Mouse (Mus musculus) embryonic fibroblast, embryonic 13.5 days (primary cell): Measurements from ENCODE around the gene Tmem234. TPM values are rescaled to one million over a fixed set of nuclear protein-coding genes. Genes with fewer than 3 reads are reported as not detected.

Experiments
- H3K27ac ChIP-seq: 2 replicates; pipeline ENCODE4 v1.5.1; 2012; ENCODE audit warnings: low read length, control low read depth, inconsistent platforms; ENCODE audit not compliant: insufficient read depth
- H3K4me1 ChIP-seq: 2 replicates; pipeline ENCODE4 v1.6.1; 2011; ENCODE audit warnings: low read length; ENCODE audit not compliant: control insufficient read depth, insufficient read depth
- H3K4me3 ChIP-seq: 2 replicates; pipeline ENCODE4 v1.5.1; 2011; ENCODE audit warnings: mild to moderate bottlenecking, control low read depth, low read length; ENCODE audit not compliant: insufficient read depth
- CTCF ChIP-seq: IDR thresholded peaks from 2 replicates; pipeline ENCODE4 v1.5.1; 2011; ENCODE audit warnings: mild to moderate bottlenecking, control low read depth, low read length, moderate library complexity, borderline replicate concordance; ENCODE audit not compliant: insufficient read depth
- POLR2A ChIP-seq: IDR thresholded peaks from 2 replicates; pipeline ENCODE4 v1.6.1; 2011; ENCODE audit warnings: low read depth, mild to moderate bottlenecking, control low read depth, low read length, moderate library complexity
- polyA plus RNA-seq: library from polyadenylated mRNA; stranded (reverse); fragments of >200 nt; gene quantifications from 2 replicates; pipeline ENCODE4 v1.2.4, GENCODE M21; 2011; ENCODE audit warnings: low read depth; ENCODE audit not compliant: missing spikeins, insufficient read length

Gene Tmem234
- polyA plus RNA-seq, 1 experiment: 110 TPM

- H3K27ac ChIP-seq: no peak overlapping the region
- TF ChIP-seq POLR2A: no peak
- TF ChIP-seq CTCF: no peak
- no peaks in the 10 kb centered on the region for H3K4me1 ChIP-seq
- no peak overlapping the region for H3K4me3 ChIP-seq
These were observed 35.3 kb upstream of the Tmem234 start for GRCm38 (mm10) chr4:129565139-129565538.

GRCm38 (mm10) chr4:129568366-129568765 is 32.1 kb upstream of the Tmem234 start:
- Histone ChIP-seq H3K27ac (no peak overlapping the region), H3K4me1 (no peaks in the 10 kb centered on the region), H3K4me3 (no peak overlapping the region)
- no peak for TF ChIP-seq CTCF
- no peak for TF ChIP-seq POLR2A

GRCm38 (mm10) chr4:129570028-129570427 is 30.4 kb upstream of the Tmem234 start:
- Histone ChIP-seq H3K4me3 (no peak overlapping the region), H3K4me1 (no peaks in the 10 kb centered on the region), H3K27ac (no peak overlapping the region)
- TF ChIP-seq POLR2A: no peak

- TF ChIP-seq CTCF (no peak), POLR2A (no peak)
- no peaks in the 10 kb centered on the region for H3K4me1 ChIP-seq
- no peak overlapping the region for H3K4me3 ChIP-seq
- no peak overlapping the region for H3K27ac ChIP-seq
These were observed 28.9 kb upstream of the Tmem234 start for GRCm38 (mm10) chr4:129571551-129572084.

GRCm38 (mm10) chr4:129572236-129573092 is 28.0 kb upstream of the Tmem234 start:
- no peak for TF ChIP-seq CTCF
- no peak for TF ChIP-seq POLR2A
- Histone ChIP-seq H3K4me3 (no peak overlapping the region), H3K4me1 (no peaks in the 10 kb centered on the region), H3K27ac (no peak overlapping the region)

GRCm38 (mm10) chr4:129573093-129573370 is 27.4 kb upstream of the Tmem234 start:
- Histone ChIP-seq H3K4me3 (no peak overlapping the region), H3K27ac (no peak overlapping the region), H3K4me1 (no peaks in the 10 kb centered on the region)
- TF ChIP-seq CTCF: no peak
- no peak for TF ChIP-seq POLR2A

- H3K4me3 ChIP-seq: no peak within 1 kb of the TSS
- no peak within 1 kb of the TSS for H3K27ac ChIP-seq
- H3K4me1 ChIP-seq: no peaks in the 10 kb centered on the region
- no peak for TF ChIP-seq CTCF
- no peak for TF ChIP-seq POLR2A
These were observed 27.0 kb upstream of the Tmem234 start, which contains the start of gene Lck for GRCm38 (mm10) chr4:129573430-129573829. Gene Lck (minus strand): TSS chr4:129573641.

- Histone ChIP-seq H3K4me1 (no peaks in the 10 kb centered on the region), H3K4me3 (no peak overlapping the region), H3K27ac (no peak overlapping the region)
- TF ChIP-seq CTCF (no peak), POLR2A (no peak)
These were observed 25.2 kb upstream of the Tmem234 start for GRCm38 (mm10) chr4:129575171-129575844.

GRCm38 (mm10) chr4:129576863-129577491 is 23.5 kb upstream of the Tmem234 start:
- Histone ChIP-seq H3K27ac (no peak overlapping the region), H3K4me3 (no peak overlapping the region)
- TF ChIP-seq CTCF (peak; percentile 30; the same call in 1 of the 2 replicates), POLR2A (no peak)

GRCm38 (mm10) chr4:129577688-129578087 is 22.8 kb upstream of the Tmem234 start:
- Histone ChIP-seq H3K27ac (no peak overlapping the region), H3K4me3 (no peak overlapping the region), H3K4me1 (no peaks in the 10 kb centered on the region)
- TF ChIP-seq CTCF: no peak
- TF ChIP-seq POLR2A: no peak

More at GRCm38 (mm10) chr4:129576863-129577491, 23.5 kb upstream of the Tmem234 start:
- no peaks in the 10 kb centered on the region for H3K4me1 ChIP-seq
